Mouse (Mus musculus): ENCODE data around the gene Myt1l. TPM values are rescaled to one million over a fixed set of nuclear protein-coding genes. Genes with fewer than 3 reads are reported as not detected.

Myt1l gene
- polyA plus RNA-seq, 1 experiment: not detected

DNA sequence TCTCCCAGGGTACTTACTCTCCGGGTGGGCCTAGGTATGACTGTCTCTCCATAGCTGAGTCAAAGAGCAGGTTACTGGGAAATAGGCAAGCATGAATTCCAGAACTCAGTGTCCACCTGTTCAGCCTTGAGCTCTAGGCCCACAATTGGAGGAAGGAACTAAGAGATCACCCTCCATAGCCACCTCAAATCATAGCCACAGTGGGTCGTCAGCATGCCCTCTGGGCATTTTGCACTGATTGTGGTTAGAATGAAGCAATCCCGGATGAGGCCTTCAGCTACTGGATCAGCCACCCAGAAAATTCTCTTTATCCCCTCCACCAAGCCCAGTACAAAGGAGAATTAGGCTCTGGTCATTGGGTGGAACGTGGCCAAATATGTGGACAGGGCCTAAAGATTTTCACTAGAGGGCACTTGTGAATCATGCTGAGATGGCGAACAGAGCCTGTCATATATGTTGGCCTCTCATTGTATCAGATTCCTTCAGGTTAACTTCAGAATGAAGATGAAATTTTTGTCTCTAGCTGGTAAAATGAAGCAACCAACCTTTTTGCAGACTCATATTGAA is 267.0 kb downstream of the Myt1l start:
- Histone ChIP-seq H3K4me1 (ENCODE audit: control insufficient read depth, insufficient read depth, low read length) (no peaks in the 10 kb centered on the region), H3K27ac (ENCODE audit: control insufficient read depth, insufficient read depth, low read depth, low read length, poor library complexity) (no peak overlapping the region), H3K4me3 (replicated peaks; ENCODE audit: control insufficient read depth, low read depth, low read length) (no peak overlapping the region)
- WGBS: 73% methylated on average over 5 of the region's 5 CpGs
- no peak for TF ChIP-seq CTCF (IDR thresholded peaks at IDR 0.05; ENCODE audit: control insufficient read depth, insufficient read depth, low read length)
- no peak for TF ChIP-seq POLR2A (IDR thresholded peaks at IDR 0.05; ENCODE audit: borderline replicate concordance, control insufficient read depth, low read depth, low read length)

GRCm38 (mm10) chr12:29798595-29799391 is 270.6 kb downstream of the Myt1l start:
- 46% methylated on average over 3 of the region's 3 CpGs for WGBS
- TF ChIP-seq POLR2A (IDR thresholded peaks at IDR 0.05; ENCODE audit: borderline replicate concordance, control insufficient read depth, low read depth, low read length) (no peak), CTCF (IDR thresholded peaks at IDR 0.05; ENCODE audit: control insufficient read depth, insufficient read depth, low read length) (no peak)

GRCm38 (mm10) chr12:29806415-29806814 is 278.2 kb downstream of the Myt1l start:
- no peak overlapping the region for H3K27ac ChIP-seq (ENCODE audit: control insufficient read depth, insufficient read depth, low read depth, low read length, poor library complexity)
- no peak overlapping the region for H3K4me3 ChIP-seq (replicated peaks; ENCODE audit: control insufficient read depth, low read depth, low read length)
- TF ChIP-seq POLR2A (IDR thresholded peaks at IDR 0.05; ENCODE audit: borderline replicate concordance, control insufficient read depth, low read depth, low read length): no peak
- TF ChIP-seq CTCF (IDR thresholded peaks at IDR 0.05; ENCODE audit: control insufficient read depth, insufficient read depth, low read length): no peak
- no peaks in the 10 kb centered on the region for H3K4me1 ChIP-seq (ENCODE audit: control insufficient read depth, insufficient read depth, low read length)
- WGBS: 6% methylated on average over 1 of the region's 1 CpGs

More at GRCm38 (mm10) chr12:29798595-29799391, 270.6 kb downstream of the Myt1l start:
- Histone ChIP-seq H3K4me3 (replicated peaks; ENCODE audit: control insufficient read depth, low read depth, low read length) (no peak overlapping the region), H3K27ac (ENCODE audit: control insufficient read depth, insufficient read depth, low read depth, low read length, poor library complexity) (no peak overlapping the region), H3K4me1 (ENCODE audit: control insufficient read depth, insufficient read depth, low read length) (no peaks in the 10 kb centered on the region)

- Histone ChIP-seq H3K4me1 (ENCODE audit: control insufficient read depth, insufficient read depth, low read length) (no peaks in the 10 kb centered on the region), H3K27ac (ENCODE audit: control insufficient read depth, insufficient read depth, low read depth, low read length, poor library complexity) (no peak overlapping the region), H3K4me3 (replicated peaks; ENCODE audit: control insufficient read depth, low read depth, low read length) (no peak overlapping the region)
- TF ChIP-seq CTCF (IDR thresholded peaks at IDR 0.05; ENCODE audit: control insufficient read depth, insufficient read depth, low read length): no peak
- TF ChIP-seq POLR2A (IDR thresholded peaks at IDR 0.05; ENCODE audit: borderline replicate concordance, control insufficient read depth, low read depth, low read length): no peak
- WGBS: 51% methylated on average over 12 of the region's 12 CpGs
Observed at GRCm38 (mm10) chr12:29809569-29810185, 281.5 kb downstream of the Myt1l start.

GRCm38 (mm10) chr12:29815466-29815865 is 287.3 kb downstream of the Myt1l start:
- TF ChIP-seq POLR2A (IDR thresholded peaks at IDR 0.05; ENCODE audit: borderline replicate concordance, control insufficient read depth, low read depth, low read length): no peak
- TF ChIP-seq CTCF (IDR thresholded peaks at IDR 0.05; ENCODE audit: control insufficient read depth, insufficient read depth, low read length): no peak
- 78% methylated on average over 2 of the region's 2 CpGs for WGBS
- Histone ChIP-seq H3K4me1 (ENCODE audit: control insufficient read depth, insufficient read depth, low read length) (no peaks in the 10 kb centered on the region), H3K4me3 (replicated peaks; ENCODE audit: control insufficient read depth, low read depth, low read length) (no peak overlapping the region), H3K27ac (ENCODE audit: control insufficient read depth, insufficient read depth, low read depth, low read length, poor library complexity) (no peak overlapping the region)

DNA sequence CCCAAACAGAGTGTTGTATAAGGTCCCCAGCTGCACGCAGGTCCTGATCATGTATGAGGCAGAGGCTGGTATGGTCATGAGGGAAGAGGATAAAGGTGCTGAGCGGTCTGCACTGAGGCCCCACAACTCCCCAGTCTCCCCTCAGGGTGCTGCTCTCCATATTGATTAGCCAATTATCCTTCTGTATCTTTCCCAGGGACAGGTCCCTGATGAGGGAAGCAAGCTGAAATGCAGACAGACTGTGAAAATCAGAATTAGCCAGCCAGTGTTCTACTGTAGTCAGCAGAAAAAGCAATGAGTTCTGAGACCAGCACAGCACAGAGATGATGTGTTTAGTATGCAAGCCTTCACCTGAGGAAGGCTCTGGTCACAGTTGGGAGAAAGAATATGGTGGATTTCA is 287.9 kb downstream of the Myt1l start:
- H3K27ac ChIP-seq (ENCODE audit: control insufficient read depth, insufficient read depth, low read depth, low read length, poor library complexity): no peak overlapping the region
- H3K4me3 ChIP-seq (replicated peaks; ENCODE audit: control insufficient read depth, low read depth, low read length): no peak overlapping the region
- H3K4me1 ChIP-seq (ENCODE audit: control insufficient read depth, insufficient read depth, low read length): no peaks in the 10 kb centered on the region
- no peak for TF ChIP-seq POLR2A (IDR thresholded peaks at IDR 0.05; ENCODE audit: borderline replicate concordance, control insufficient read depth, low read depth, low read length)
- no peak for TF ChIP-seq CTCF (IDR thresholded peaks at IDR 0.05; ENCODE audit: control insufficient read depth, insufficient read depth, low read length)
- 65% methylated on average over 2 of the region's 2 CpGs for WGBS

DNA sequence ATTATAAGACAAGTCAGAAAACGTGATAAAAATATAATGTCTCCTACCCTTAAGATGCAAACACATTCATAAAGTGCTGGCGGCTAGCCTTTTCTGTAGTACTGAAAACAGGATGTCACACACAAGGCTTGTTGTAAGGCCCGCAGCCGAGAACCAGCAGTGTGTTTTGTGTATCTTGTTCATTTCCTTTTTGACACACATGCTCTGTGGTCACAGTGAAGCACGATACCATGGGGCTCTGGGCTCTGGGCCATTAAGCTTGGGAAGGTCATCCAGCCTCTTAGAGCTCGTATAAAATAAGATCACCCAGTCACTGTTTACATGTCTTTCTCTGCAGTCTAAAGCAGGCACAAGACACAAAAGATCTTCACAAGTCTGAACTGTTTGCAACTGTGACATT is 288.6 kb downstream of the Myt1l start:
- Histone ChIP-seq H3K4me1 (ENCODE audit: control insufficient read depth, insufficient read depth, low read length) (no peaks in the 10 kb centered on the region), H3K27ac (ENCODE audit: control insufficient read depth, insufficient read depth, low read depth, low read length, poor library complexity) (no peak overlapping the region), H3K4me3 (replicated peaks; ENCODE audit: control insufficient read depth, low read depth, low read length) (no peak overlapping the region)
- WGBS: 43% methylated on average over 6 of the region's 6 CpGs
- no peak for TF ChIP-seq CTCF (IDR thresholded peaks at IDR 0.05; ENCODE audit: control insufficient read depth, insufficient read depth, low read length)
- no peak for TF ChIP-seq POLR2A (IDR thresholded peaks at IDR 0.05; ENCODE audit: borderline replicate concordance, control insufficient read depth, low read depth, low read length)

DNA sequence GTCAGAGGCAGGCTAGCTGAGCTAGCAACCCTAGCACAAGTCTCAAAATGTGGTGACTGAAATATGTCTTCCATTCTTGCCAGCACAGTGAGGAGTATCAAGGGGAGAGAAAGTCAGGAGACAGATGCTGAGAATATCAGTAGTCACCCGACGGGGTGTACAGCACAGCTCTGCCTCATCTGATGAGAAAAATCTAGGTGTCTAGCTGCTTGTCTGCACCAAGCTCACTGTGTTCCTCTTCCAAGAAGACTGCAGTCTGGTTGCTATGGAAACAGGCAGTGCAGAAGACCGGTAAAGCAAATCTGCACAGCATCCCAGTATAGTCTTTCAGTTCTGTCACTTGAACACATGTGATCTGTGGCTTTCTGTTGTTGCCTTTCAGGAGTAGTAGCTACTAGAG is 294.0 kb downstream of the Myt1l start:
- Histone ChIP-seq H3K27ac (ENCODE audit: control insufficient read depth, insufficient read depth, low read depth, low read length, poor library complexity) (no peak overlapping the region), H3K4me1 (ENCODE audit: control insufficient read depth, insufficient read depth, low read length) (no peaks in the 10 kb centered on the region), H3K4me3 (replicated peaks; ENCODE audit: control insufficient read depth, low read depth, low read length) (no peak overlapping the region)
- TF ChIP-seq CTCF (IDR thresholded peaks at IDR 0.05; ENCODE audit: control insufficient read depth, insufficient read depth, low read length) (no peak), POLR2A (IDR thresholded peaks at IDR 0.05; ENCODE audit: borderline replicate concordance, control insufficient read depth, low read depth, low read length) (no peak)
- WGBS: 67% methylated on average over 3 of the region's 3 CpGs
